Mouse (Mus musculus): ENCODE measurements around the gene Ets1. TPM values are rescaled to one million over a fixed set of nuclear protein-coding genes. Genes with fewer than 3 reads are reported as not detected.

The Ets1 gene
- total RNA-seq, 2 experiments from 2014 or later, result 10.6 to 11.3 TPM

GRCm38 (mm10) chr9:32695492-32696190 lies 59.6 kb downstream of the Ets1 start:
- DNase-seq, result peak; percentile 89

GRCm38 (mm10) chr9:32696259-32696658 lies 60.2 kb downstream of the Ets1 start:
- no peak for DNase-seq

DNA sequence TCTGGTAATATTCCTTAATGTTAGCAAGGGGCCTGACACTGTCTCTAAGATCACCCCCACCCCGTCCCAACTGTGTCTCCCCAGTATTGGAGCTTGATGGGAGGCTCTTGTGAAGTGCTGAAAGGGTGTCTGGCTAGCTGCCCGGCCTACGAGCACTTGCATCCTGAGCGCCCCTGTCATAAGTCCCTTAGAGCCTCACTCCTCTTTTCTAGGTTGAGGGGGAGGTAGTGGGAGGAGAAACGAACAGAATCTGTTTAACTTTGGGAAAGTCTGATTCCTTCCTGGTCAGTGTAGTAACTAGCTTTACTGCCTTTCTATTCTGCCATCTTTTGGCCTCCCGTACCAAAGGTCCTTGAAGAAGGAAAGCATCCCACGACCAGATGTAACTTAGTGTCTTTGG lies 60.7 kb downstream of the Ets1 start:
- DNase-seq, result no peak

DNA sequence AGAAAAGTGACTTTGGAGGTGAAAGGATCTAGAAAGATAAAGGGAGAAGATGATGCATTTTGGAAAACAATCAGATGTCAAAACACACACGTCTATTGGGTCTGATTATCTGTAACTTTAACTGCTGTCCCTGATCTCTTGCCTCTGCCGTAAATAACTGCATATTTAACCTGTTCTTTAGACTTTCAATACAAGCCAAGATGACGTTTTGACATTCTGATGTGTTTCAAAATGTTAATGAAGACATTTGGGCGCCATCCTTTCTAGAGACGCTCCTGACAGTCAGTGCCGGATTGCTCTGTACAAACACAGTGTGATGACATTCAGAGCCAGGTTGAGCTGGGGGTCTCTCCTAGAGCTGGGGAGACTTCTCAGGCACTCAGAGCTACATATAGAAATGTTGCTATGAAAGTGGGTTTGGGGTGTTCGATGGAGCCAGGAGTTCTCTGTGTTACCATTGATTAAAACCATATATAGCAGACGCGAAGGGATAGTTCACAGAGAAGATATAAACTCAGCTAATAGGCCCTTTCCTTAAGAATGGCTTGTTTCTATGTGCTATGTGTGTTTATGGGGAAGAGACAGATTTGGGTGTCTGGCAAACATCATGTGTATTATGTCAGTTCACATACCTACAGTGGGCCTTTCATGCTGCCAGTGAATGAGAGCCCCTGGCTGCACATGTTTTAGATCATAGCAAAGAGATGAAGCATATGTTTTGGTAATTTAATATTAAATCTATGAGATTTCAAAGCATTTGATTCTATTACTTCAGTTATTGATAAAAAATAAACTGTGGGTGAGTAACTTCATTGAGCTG lies 61.5 kb downstream of the Ets1 start:
- no peak for DNase-seq

DNA sequence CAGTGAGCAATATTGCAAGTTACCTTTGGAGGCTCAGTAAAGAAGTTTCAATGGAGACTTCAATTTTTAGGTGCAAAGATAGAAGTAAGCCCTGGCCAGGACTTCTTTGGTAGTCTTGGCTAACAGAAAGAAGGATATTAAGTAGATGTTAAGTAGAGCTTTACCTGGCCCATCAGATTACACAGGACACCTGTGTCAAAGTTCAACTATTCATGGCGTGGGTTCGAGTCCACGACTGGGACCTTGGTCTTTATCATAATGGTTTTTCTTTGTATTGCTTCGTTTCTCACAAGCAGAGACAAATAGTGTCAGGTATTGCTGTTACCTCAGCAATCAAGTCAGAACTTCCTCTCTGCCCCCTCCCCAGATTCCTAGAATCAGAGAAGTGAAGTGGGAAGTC lies 62.7 kb downstream of the Ets1 start:
- DNase-seq, result no peak

GRCm38 (mm10) chr9:32699391-32699841 lies 63.4 kb downstream of the Ets1 start:
- no peak for DNase-seq

DNA sequence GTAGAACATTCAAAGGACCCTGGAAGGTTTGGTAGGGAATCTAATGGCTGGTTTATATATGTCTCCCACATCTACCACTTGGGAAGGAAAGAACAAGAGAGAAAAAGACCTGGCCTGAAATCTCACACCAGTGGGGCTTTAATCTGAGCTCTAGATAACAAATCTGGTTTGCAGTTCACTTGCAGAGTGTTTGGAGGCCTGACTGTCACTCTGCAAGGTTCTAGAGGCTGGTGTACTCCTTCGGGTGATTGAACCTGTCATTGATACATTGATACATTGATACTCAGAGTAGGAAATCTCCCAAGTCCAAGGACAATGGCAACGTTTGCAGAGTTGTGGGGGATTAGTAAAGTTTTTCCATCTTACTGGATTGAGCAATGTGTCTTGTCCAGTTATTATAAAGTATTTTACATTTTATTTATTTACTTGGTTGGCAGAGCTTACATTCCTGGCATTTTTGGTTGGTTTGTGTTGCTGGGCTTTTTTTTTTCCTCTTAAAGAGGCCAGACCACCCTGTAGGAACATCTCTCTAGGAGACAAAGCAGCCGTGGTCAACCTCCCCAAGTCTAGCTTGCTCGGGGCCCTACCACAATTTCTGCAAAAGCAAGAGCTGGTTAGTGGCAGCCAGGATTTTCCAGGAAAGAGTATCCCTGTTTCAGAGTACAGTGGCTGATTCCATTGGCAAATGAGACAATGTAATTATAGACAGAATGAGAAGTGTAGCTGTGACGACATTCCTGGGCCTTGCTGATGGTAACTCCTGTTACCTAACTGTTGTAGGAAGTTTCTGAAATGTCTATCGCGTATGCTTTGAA lies 64.3 kb downstream of the Ets1 start:
- DNase-seq, result no peak

GRCm38 (mm10) chr9:32701126-32701997 lies 65.3 kb downstream of the Ets1 start:
- DNase-seq, result no peak

GRCm38 (mm10) chr9:32701998-32702305 lies 65.9 kb downstream of the Ets1 start:
- no peak for DNase-seq

DNA sequence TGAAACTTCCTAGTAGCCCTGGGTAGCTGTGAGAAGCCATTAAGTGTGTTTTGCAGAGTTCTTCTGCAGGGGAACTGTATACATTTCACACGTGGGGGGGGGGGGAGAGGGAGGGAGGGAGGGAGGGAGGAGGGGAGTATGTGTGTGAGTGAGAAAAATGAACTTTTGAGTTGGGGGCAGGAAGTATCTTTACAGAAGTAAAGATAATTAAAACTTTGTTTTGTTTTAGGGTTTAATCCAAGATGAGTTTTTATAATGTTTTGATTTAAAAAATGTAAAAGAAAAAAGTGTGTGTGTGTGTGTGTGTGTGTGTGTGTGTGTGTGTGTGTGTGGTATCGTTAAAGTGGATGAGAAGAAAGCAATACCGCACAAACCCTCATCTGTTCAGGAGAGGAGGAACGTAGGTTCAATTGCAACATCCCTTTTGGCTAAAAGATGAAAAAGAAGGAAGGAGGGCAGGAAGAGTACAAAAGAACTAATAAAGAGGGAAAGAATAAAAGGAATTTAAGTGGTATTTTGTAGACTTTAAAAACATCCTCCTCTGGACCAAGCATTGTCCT lies 66.9 kb downstream of the Ets1 start:
- DNase-seq, result no peak

DNA sequence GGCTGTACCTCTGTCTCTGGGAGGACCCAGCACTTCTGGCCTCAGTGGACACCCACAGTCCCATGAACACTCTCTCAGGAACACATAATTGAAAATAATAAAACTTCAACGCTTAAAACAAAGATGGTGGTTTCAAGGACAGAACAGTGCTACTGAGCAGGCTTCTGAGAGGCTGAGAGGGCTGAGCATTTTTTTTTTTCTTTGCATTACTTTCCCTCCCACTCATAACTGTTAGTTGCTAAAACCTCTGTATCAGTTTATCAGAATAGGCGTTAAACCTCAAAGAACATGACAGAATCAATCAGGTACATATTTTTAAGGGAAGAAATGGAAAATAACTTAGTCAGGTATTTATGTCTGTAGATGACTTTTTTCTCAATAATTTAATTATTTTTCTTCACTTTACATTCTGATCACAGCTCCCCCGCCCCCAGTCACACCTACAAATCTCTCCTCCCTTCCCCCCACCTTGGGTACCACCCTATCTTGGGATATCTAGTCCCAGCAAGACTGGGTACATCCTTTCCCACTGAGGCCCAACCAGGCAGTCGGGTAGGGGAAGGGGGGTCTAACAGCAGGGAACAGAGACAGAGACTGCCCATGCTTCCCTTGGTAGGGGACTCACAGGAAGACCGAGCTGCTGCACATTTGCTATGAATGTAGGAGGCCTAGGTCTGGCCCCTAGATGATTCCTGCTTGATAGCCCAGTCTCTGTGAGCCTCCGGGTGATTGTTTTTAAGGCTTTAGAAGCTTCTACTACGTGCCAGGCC lies 68.1 kb downstream of the Ets1 start:
- DNase-seq, result no peak

DNA sequence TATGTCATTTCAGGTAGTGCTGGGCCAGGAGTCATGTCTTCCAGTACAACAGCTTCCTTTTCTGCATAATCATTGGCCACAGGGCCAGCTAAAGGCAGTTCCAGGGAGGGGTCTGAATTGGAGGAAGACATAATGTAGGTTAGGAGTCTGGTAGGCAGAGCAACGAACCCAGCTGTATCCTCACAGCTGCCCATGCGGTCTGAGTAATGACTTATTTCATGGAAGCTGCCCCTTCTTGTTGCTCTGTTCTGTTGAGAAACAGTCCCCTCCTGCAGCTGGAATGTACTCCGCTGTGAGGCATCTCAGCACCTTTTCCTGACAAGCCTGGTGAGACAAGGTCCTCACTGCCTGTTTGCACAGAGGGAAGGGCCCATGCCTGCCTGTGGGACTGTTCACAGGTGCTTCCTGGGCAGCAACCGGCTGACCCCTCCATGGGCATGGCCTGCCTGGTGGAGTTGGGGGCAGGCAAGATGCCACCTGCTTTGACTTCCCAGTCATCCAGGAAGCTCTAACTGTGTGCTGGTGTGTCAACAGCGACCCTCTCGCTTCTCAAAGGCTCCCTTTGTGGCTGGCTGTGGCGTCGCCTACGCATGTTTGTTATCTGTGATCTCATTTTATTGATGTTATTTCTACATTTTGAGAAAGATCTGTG lies 69.9 kb downstream of the Ets1 start:
- no peak for DNase-seq

- no peak for DNase-seq
These were observed 71.4 kb downstream of the Ets1 start for GRCm38 (mm10) chr9:32707436-32707835.

GRCm38 (mm10) chr9:32708491-32708890 lies 72.5 kb downstream of the Ets1 start:
- DNase-seq, result no peak

DNA sequence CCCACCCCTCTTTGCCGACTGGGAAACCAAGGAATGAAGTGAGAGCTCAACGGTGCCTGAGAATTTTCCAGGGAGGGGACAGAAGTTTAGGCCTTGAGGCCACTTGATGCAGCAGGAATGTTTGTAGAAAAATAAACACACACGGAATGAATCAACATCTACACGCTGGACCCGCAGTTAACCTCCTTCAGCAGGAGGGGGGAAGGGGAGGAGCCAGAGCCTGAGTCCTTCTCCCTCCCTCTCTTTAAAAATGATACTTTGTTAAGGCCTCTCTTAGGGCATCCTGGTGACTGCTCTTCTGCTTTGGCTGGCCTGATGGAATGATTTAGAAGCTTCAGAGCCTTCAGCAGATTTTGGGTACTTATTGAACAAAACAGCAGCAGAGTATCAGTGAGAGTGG lies 73.3 kb downstream of the Ets1 start:
- no peak for DNase-seq

DNA sequence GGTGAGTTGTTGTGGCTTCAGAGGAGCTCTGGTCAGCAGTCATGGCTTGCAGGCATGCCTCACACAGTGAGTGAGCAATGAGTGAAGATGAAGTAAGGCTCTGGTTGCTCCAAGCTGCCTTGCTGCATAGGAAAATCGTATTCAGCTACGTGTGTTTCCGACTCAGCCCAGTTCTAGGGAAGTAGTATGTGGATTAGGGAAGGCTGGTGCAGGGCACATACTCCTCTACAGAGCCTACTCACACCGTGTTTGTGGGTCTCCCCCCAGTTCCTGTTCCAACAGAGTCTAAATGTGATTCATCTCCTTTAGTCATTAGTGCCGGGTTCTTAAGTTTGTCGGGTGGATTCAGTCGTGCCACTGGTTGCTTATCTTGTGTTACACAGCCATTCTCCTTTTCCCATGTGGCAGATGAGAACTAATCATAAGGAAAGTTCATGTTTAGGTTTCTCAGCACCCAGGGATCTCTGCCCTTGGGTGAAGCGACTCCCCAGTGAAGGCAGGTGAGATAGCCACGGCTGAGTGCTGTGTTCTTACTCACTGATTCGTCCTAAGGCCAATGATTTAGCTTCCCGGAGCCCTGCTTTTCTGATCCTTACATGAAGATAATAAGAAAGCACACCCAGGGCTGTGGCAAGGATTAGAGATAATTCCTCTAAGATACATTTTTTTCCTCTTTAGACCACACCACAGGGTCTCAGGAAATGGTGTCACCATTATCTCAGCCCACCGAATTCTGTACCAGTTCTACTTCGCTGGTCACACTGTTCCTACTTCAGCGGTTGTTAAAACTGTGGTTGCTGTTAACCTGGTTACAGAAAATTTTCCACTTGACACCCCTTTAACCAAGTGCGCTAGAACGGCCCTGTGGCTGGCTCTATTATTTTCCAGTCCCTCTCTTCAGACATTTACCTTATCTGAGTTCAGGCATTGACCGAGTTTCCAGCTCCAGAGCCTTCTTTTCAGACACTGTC lies 74.0 kb downstream of the Ets1 start:
- no peak for DNase-seq

DNA sequence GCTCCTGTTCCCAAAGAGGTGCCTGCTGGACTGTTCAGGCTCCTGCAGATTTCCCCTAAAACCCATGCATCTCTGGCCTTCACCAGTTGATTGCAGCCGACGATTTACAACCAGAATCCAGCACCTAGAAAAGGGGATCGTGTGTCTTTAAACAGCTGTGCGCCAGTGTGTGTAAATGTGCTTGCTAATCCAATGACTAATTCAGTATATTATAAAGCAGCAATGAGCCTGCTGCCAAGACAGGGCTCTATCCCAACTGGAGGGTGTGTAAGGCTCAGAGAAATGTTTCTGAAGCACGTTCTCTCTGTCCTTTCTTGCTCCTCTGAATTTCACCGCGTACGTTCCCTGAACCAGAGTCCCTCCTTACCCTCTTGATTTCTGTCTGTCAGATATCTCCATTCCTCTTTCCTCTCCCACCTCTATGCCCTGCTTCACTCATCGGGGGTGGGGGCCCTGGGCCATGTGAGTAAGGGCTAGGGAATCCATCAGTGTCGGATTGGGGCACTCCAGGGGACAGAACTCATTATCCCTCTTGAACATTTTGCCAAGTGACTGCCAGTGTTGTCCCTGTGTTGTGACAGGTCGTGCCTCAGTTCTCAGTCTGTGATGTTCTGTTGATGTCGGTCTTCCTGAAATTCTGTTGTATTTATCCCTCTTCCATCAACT lies 75.1 kb downstream of the Ets1 start:
- no peak for DNase-seq

- no peak for DNase-seq
These were observed 75.7 kb downstream of the Ets1 start for GRCm38 (mm10) chr9:32711768-32712167.

Data from layer of hippocampus, postnatal 36 days (tissue).